Mouse (Mus musculus) liver, adult (tissue): ENCODE data around the gene Amotl1.

Experiments
- GATA4 ChIP-seq: IDR thresholded peaks from 2 replicates; pipeline ENCODE4 v1.6.1; 2014; ENCODE audit warnings: mild to moderate bottlenecking, low read length; ENCODE audit not compliant: insufficient replicate concordance

Amotl1 gene

GRCm38 (mm10) chr9:14500023-14500915 lies 144.6 kb downstream of the Amotl1 start, which contains the start of the genes Kdm4d and Cwc15:
Gene Kdm4d, minus strand, starts transcription at chr9:14500482.
Gene Cwc15, plus strand, starts transcription at chr9:14500617.
- TF ChIP-seq GATA4 = no peak

DNA sequence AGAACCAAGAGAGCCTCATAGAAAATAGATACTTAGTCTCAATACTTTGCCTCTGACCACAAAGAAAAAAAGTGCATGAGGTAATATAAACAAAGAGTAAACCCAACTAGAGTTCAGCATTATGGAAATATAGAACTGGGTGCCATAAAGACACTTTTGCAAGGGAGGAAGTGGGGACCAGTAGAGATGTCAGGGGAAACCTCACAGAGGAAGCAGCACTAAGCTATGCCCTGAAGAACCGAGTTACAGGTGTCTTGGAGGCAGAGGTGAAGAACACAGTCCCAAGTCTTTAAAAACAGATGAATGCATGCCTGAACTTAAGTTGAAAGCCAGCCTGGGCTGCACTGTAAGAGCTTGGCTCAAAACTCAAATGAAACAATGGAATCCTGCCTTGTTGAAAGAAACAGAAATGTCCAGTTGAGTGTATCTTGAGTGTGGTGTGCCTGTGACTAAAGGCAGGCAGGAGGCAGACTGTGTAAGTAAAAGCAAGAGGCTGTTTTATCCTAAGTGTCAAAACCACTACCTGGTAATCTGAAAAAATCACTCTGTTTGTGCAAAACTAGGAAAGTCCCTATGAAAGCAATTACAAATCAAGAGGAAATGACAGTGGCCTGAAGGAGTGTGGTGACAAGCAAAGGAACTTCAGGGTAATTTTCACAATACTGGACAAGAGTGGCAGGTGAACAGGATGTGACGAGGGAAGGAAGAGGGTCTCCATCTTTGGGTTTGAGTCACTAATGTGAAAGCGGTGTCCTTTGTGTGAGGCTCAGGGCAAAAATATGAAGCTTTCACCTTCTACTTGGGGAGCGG lies 145.8 kb downstream of the Amotl1 start:
- TF ChIP-seq GATA4 = no peak
